Mouse (Mus musculus) olfactory bulb, adult 2 months (tissue): ENCODE measurements around the gene Pik3r6.

Experiments
- CTCF ChIP-seq: fragments of 200-500 bp; IDR thresholded peaks from 2 replicates; pipeline ENCODE4 v1.5.1; 2012; ENCODE audit warnings: low read depth, mild to moderate bottlenecking, low read length, moderate library complexity; ENCODE audit not compliant: insufficient read depth
- POLR2A ChIP-seq: fragments of 200-500 bp; IDR thresholded peaks from 2 replicates; pipeline ENCODE4 v1.6.1; 2012; ENCODE audit warnings: mild to moderate bottlenecking, low read depth, low read length, moderate library complexity; ENCODE audit not compliant: insufficient read depth

DNA sequence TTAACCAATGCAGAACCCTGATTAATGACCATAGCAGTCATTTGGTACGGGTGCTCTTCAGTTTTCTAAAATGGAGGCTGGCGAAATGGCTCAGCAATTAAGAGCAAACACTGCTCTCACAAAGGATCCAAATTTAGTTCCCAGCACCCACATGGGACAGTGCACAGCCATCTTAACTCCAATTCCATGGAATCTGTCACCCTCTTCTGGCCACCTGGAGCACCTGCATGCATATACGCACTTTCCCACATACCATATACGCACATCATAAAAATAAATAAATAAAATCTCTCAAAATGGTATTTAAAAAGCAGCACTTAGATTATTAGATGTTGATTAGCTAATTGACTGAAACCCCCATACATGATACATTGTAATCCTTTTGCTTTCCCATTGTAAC is 22.2 kb upstream of the Pik3r6 start:
- TF ChIP-seq CTCF (no peak), POLR2A (no peak)
